Mouse (Mus musculus): ENCODE data around the gene Cfap54.
A peak's percentile ranks its signal among the peaks of the same experiment; 100 is the strongest.

The Cfap54 gene

GRCm38 (mm10) chr10:93062395-93062794 is 19.0 kb downstream of the Cfap54 start:
- DNase-seq (ENCODE audit: low read depth, low spot score): no peak

- DNase-seq (ENCODE audit: low read depth, low spot score): no peak
Measured at GRCm38 (mm10) chr10:93053867-93054266, 27.6 kb downstream of the Cfap54 start.

GRCm38 (mm10) chr10:93053315-93053714 is 28.1 kb downstream of the Cfap54 start:
- DNase-seq (ENCODE audit: low read depth, low spot score): no peak

GRCm38 (mm10) chr10:93051016-93051726 is 30.2 kb downstream of the Cfap54 start:
- DNase-seq (ENCODE audit: low read depth, low spot score): peak; percentile 50

GRCm38 (mm10) chr10:93050571-93050970 is 30.8 kb downstream of the Cfap54 start:
- DNase-seq (ENCODE audit: low read depth, low spot score): no peak

GRCm38 (mm10) chr10:93043195-93043594 is 38.2 kb downstream of the Cfap54 start:
- DNase-seq (ENCODE audit: low read depth, low spot score): no peak

GRCm38 (mm10) chr10:93041850-93042249 is 39.6 kb downstream of the Cfap54 start:
- DNase-seq (ENCODE audit: low read depth, low spot score): no peak

GRCm38 (mm10) chr10:93041392-93041791 is 40.0 kb downstream of the Cfap54 start:
- DNase-seq (ENCODE audit: low read depth, low spot score): no peak

GRCm38 (mm10) chr10:93036532-93036931 is 44.9 kb downstream of the Cfap54 start:
- DNase-seq (ENCODE audit: low read depth, low spot score): no peak

- no peak for DNase-seq (ENCODE audit: low read depth, low spot score)
Measured at GRCm38 (mm10) chr10:93035489-93035888, 45.9 kb downstream of the Cfap54 start.

- DNase-seq (ENCODE audit: low read depth, low spot score): no peak
Measured at GRCm38 (mm10) chr10:93023295-93023694, 58.1 kb downstream of the Cfap54 start.

- peak; percentile 38 for DNase-seq (ENCODE audit: low read depth, low spot score)
Measured at GRCm38 (mm10) chr10:93014059-93014795, 67.2 kb downstream of the Cfap54 start.

- no peak for DNase-seq (ENCODE audit: low read depth, low spot score)
Measured at GRCm38 (mm10) chr10:93011085-93011484, 70.3 kb downstream of the Cfap54 start.

GRCm38 (mm10) chr10:93006970-93007369 is 74.4 kb downstream of the Cfap54 start:
- no peak for DNase-seq (ENCODE audit: low read depth, low spot score)

- DNase-seq (ENCODE audit: low read depth, low spot score): no peak
Measured at GRCm38 (mm10) chr10:93006405-93006804, 75.0 kb downstream of the Cfap54 start.

GRCm38 (mm10) chr10:92998536-92998935 is 82.9 kb downstream of the Cfap54 start:
- DNase-seq (ENCODE audit: low read depth, low spot score): no peak

- DNase-seq (ENCODE audit: low read depth, low spot score): no peak
Measured at GRCm38 (mm10) chr10:92995186-92995585, 86.2 kb downstream of the Cfap54 start.

GRCm38 (mm10) chr10:92994340-92994739 is 87.1 kb downstream of the Cfap54 start:
- no peak for DNase-seq (ENCODE audit: low read depth, low spot score)

- no peak for DNase-seq (ENCODE audit: low read depth, low spot score)
Measured at GRCm38 (mm10) chr10:92992526-92992925, 88.9 kb downstream of the Cfap54 start.

GRCm38 (mm10) chr10:92990576-92990975 is 90.8 kb downstream of the Cfap54 start:
- no peak for DNase-seq (ENCODE audit: low read depth, low spot score)

- no peak for DNase-seq (ENCODE audit: low read depth, low spot score)
Measured at GRCm38 (mm10) chr10:92965134-92965533, 116.3 kb downstream of the Cfap54 start.

GRCm38 (mm10) chr10:92950044-92950443 is 131.4 kb downstream of the Cfap54 start:
- no peak for DNase-seq (ENCODE audit: low read depth, low spot score)
